Mouse (Mus musculus): Measurements from ENCODE around the gene Baz2b.

Baz2b gene

GRCm38 (mm10) chr2:60019546-60020250 is 189.9 kb downstream of the Baz2b start:
- in situ Hi-C loops (cut with MboI; ENCODE audit: low sequenced_read_pairs) = no loop called here

DNA sequence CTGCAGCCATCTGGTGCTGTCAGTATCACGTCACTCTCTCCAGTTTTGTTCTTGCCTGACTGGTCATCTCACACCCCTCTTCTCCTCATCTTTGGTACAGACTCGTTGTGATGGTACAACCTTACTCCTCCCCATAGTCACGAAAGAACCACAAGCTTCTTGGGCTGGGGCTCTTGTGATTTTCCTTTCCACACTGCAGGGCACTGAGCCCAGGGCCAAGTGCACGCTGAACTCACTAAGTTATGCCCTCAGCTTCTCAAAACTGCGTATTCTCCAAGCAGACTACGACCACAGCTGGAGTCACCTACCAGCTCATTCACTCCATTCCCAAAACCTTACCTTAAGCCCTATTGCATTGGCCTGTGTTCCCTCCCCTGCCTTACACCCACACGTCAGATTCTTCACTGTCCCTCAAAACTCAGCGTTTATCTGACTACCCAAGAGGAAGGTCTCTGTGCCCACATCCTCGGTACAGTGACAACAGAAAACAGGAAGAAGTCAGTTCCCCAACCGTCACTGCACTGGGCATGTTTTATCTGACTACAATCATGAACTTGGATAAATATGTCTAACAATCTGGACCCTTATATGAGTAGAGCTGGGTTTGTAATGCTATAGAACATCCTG is 190.7 kb downstream of the Baz2b start:
- in situ Hi-C loops (cut with MboI; ENCODE audit: low sequenced_read_pairs) = no loop called here

GRCm38 (mm10) chr2:60011526-60011925 is 198.1 kb downstream of the Baz2b start:
- in situ Hi-C loops (cut with MboI; ENCODE audit: low sequenced_read_pairs) = no loop called here

DNA sequence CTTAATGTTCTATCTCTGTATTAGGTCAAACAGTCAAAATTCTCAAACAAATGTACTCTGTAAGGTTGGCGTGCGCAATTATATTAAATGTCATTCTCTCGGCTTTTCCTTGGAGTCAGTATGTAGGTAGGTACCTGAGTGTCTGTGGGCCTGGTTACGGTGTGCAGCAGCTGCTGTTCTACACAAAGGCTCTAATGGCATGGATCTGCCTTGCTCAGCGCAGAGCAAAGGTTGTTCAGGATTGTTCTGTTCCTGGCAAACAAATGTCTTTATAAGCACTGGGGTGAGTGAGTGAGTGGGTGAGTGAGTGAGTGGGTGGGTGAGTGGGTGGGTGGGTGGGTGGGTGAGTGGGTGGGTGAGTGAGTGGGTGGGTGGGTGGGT is 206.0 kb downstream of the Baz2b start:
- in situ Hi-C loops (cut with MboI; ENCODE audit: low sequenced_read_pairs) = no loop called here

GRCm38 (mm10) chr2:60003038-60003664 is 206.5 kb downstream of the Baz2b start:
- in situ Hi-C loops (cut with MboI; ENCODE audit: low sequenced_read_pairs) = no loop called here

DNA sequence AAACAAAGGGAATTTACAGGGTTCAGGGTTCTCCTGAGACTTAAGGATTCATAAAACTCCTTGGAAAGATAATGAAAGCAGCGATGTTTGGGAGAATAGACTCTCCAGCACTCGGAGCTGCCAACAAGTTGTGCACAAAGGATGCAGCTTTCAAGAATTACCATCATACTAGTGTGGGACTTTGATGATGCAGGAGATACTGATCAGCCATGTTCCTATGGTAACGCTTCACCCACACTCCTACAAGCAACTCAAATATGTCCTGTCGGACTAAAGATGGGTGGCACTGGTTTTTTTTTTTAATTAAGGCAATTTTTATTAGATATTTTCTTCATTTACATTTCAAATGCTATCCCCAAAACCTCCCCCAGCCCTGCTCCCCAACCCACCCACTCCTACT is 209.4 kb downstream of the Baz2b start:
- in situ Hi-C loops (cut with MboI; ENCODE audit: low sequenced_read_pairs) = no loop called here

GRCm38 (mm10) chr2:59997479-59998228 is 212.0 kb downstream of the Baz2b start:
- in situ Hi-C loops (cut with MboI; ENCODE audit: low sequenced_read_pairs) = no loop called here

DNA sequence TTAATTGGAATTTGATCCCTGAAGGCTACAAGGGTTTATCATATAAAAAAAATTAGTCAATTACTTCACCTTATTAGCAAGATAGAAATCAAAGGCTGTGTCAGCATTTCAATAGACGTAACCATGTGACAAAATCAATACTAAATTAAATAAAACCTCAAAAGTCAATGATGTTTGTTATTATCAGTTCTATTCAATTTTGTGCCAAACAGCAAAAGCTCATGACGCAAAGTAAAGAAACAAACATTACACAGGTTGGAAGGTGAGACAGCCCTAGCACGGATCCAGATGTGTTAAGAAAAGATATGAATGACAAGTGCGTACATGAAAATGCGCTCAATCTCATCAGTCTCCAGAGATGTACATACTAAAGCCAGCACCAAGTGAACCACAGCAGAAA is 212.7 kb downstream of the Baz2b start:
- in situ Hi-C loops (cut with MboI; ENCODE audit: low sequenced_read_pairs) = no loop called here

DNA sequence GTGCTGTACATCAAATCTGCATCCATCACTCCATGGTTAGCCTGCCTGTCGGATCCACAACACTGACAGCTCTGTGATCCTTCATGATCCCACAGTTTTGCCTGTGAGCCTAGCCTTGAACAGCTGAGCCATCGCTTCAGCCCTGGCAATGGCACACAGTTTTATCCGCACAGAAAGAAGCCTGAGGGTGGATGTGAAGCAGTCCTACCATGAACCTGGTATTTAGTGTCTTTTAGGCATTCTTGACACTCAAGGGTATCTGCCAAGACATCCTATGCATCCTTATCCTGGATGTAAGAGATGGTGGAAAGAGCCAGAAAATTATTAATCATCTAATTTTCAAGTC is 216.5 kb downstream of the Baz2b start:
- in situ Hi-C loops (cut with MboI; ENCODE audit: low sequenced_read_pairs) = no loop called here

DNA sequence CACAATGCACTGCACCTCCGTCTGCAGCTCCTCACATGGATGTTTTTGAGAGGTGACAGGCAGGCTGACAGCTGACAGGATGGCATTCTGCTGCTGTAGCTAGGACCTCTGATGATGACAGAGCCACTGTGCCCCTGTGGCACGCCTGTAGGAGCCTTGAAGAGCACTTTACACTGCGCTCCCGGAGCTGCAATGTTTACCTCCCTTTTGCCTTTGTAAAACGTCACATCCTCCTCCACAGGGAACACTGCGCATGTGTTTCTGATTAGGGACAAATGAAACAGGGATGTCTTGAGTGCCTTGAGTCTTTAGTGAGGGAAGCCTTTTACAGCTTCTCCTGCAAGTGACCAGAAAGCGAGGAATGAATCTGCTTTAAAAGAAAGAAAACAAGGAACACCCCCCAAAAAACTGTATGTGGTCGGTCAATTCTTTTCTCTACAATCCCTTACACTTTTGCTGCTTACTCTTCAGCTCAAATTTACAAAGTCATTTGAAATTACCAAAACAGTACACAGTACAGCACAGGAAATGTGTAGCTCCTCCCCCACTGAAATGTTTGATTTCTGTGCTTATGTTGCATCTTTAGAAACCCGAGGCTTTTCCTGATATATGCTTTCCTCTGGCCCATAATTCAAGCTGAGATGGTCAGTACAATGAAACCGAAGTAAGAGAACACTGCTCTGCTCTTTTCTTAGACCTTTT is 217.0 kb downstream of the Baz2b start:
- in situ Hi-C loops (cut with MboI; ENCODE audit: low sequenced_read_pairs) = no loop called here

GRCm38 (mm10) chr2:59991775-59992174 is 217.9 kb downstream of the Baz2b start:
- in situ Hi-C loops (cut with MboI; ENCODE audit: low sequenced_read_pairs) = no loop called here

GRCm38 (mm10) chr2:59987521-59987920 is 222.1 kb downstream of the Baz2b start:
- in situ Hi-C loops (cut with MboI; ENCODE audit: low sequenced_read_pairs) = no loop called here

- in situ Hi-C loops (cut with MboI; ENCODE audit: low sequenced_read_pairs) = no loop called here
Observed at GRCm38 (mm10) chr2:59979488-59980220, 230.0 kb downstream of the Baz2b start.

DNA sequence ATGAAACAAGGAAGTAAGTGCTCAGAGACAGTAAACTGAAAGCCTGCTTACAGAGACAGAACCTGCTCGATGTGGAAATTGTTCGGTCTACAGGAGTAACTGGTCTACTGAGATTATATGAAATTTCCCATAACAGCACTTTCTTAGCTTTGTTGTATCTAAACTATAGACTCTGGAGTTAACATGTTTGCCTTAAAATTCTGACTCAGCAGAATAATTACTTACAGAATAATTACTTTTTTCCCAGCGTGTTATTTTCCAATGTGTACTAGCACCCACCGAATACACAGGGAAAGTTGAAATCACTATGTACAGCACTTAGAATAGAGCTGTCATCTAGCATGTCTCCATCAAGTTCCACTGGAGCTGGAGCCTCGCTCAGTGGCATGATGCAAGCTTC is 233.0 kb downstream of the Baz2b start:
- in situ Hi-C loops (cut with MboI; ENCODE audit: low sequenced_read_pairs) = no loop called here

DNA sequence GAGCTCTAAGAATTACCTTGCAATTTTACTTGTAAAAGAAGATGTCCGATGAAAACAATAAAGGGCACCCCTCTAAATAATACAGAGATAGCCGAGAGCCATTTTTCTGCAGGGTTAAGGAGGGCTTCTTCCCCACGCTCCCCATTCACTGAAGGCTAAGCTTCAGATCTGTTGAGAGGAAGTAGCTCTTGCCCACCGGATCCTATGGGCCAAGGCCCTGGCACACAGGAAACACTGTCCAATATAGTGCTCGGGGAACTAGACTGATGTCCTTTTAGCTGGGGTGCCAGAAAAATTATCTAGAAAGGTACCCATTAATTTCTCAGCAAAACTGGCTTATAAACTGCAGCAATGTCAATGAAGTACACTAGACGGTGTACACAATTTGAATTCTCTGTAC is 233.9 kb downstream of the Baz2b start:
- in situ Hi-C loops (cut with MboI; ENCODE audit: low sequenced_read_pairs) = no loop called here

GRCm38 (mm10) chr2:59973962-59974361 is 235.7 kb downstream of the Baz2b start:
- in situ Hi-C loops (cut with MboI; ENCODE audit: low sequenced_read_pairs) = no loop called here

DNA sequence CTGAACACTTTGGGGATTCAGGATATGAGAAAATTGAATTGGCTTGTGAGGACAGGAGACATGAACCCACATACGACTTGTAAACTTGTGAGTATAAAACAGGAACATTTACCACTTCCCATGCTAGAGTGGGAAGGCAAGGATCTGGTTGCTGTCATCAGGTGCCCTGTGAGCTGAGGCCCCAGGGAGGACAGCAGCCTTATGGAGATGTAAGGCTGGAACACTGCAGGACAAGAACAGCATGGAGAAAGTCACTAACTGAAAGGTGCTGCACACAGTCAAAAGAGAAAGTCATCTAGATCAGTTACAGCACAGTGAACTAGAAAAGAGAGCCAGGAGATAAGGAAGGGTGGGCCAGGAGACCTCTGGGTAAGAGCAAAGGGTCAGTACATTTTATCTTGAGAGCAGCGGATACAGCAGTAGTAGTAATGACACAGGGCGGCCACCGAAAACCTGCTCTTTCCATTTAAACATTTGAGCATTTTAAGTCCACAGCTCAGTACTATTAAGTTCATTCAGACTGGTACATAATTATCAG is 236.5 kb downstream of the Baz2b start:
- in situ Hi-C loops (cut with MboI; ENCODE audit: low sequenced_read_pairs) = no loop called here

DNA sequence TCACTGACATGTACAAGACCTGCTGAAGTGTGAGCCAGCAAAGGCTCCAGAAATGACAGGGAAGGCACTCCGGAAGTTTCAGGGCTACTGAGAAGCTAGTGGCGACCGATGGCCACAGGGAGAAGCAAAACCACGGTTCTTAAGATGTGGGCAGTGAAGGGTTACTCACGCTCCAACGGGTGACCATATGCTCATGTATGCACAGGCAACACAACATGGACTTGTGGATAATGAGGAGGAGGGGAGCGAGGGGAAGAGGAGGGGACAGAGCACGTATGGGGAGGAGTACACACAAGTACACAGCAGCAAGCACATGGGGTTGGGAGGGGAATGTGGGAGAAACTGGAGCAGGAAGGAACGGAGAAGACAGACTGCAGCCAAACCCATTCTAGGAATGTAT is 239.1 kb downstream of the Baz2b start:
- in situ Hi-C loops (cut with MboI; ENCODE audit: low sequenced_read_pairs) = no loop called here

GRCm38 (mm10) chr2:59969099-59969498 is 240.5 kb downstream of the Baz2b start:
- in situ Hi-C loops (cut with MboI; ENCODE audit: low sequenced_read_pairs) = no loop called here

GRCm38 (mm10) chr2:59968593-59968992 is 241.0 kb downstream of the Baz2b start:
- in situ Hi-C loops (cut with MboI; ENCODE audit: low sequenced_read_pairs) = no loop called here
